Mouse (Mus musculus) G1E-ER4 (cell line): ENCODE data around the gene Csmd2. TPM values are rescaled to one million over a fixed set of nuclear protein-coding genes. Genes with fewer than 3 reads are reported as not detected.

Experiments used
- GATA1 ChIP-seq: IDR thresholded peaks from one replicate; pipeline ENCODE4 v1.8.0; 2012; ENCODE audit warnings: low read length, inconsistent platforms
- polyA plus RNA-seq: library from polyadenylated mRNA; stranded (reverse); fragments of >175 nt; gene quantifications from 2 replicates; pipeline ENCODE4 v1.2.3, GENCODE M21; 2012

Gene Csmd2
- polyA plus RNA-seq, 1 experiment: not detected

DNA sequence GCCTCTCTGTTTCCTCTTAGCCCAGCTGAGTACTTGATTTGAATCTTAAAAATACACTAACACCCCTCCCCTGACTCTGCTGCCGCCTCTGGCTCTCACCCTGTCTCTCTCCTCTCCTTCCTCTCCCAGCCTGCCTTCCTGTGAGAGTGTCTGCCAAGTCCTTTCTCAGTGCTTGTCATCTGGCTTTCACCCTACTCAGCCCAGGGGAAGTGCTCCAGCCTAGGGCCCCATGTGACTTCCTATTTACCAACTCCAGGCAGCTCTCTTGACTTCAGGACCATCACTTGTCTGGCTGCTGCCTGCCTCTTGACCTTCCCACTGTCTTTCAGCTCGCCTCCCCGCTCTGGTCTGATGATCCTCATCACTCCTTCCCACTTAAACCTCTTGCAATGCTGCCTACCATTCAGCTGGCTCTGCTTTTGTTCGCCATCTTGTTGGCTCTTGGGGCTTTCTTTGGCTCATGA, 15.0 kb downstream of the Csmd2 start:
- TF ChIP-seq GATA1: no peak

DNA sequence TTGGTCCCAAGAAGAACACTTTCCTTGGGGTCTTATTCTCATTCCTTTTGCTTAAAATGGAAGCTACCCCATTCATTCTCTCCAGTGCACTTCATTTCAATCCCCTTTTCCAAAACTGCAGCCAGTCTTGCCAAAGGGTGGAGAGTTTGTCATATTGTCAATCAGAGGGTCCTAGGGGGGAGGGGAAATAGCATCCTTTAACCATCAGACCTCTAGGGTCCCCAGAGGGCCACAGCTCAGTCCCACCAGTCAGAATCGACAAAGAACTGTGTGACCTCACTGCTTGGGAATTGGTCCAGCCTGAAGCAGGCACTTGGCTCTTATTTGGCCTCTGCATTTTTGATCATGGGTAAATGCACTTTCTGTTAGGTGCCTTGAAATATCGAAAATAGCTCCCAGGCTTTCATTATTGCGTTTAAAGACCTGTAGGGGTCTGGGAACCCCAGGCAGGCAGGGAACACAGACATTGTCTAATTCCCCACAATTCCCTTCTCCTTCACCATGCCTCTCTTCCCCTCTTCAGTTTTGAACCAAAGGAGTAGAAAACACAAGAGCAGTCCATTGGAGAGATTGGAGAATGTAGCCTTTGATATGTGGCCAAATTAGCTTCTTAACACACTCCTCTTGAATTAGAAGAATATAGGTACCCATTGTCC, 17.3 kb downstream of the Csmd2 start:
- no peak for TF ChIP-seq GATA1

DNA sequence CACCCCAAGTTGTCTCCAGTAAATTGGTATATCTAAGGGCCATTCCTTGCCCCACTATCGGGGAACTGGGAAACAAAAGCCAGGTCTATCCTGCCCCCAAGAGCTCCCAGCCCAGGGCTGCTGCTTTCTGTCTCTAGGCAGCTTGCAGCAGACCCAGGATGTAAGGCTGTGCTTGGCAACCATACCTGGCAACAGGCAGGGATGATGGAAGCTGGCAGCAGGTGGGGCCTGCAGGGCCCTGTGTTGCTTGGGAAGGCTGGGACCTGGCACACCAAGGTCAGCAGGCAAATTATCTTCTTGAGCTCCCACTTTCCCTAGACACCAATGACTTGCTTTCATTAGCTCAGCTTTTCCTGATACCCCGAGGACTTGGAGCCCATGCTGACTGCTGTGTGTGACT, 31.8 kb downstream of the Csmd2 start:
- no peak for TF ChIP-seq GATA1

DNA sequence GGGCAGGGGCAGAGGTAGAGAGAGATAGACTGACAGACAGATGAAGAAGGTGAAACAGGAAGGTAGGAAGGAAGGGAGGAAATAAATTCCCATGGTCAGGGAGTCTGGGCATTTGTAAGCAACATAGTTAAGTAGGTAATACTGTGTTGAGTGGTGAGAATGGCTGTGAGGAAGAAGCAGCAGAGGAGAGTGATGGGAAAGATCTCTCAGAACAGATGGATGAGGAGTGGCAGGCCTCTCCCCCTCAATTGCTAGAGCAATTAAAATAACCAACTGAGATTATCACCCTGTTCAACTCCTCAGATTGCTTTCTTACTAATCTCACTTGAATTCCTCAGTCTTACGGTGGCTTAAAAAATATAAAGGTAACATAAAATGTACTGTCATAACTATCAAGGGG, 40.6 kb downstream of the Csmd2 start:
- TF ChIP-seq GATA1: no peak

DNA sequence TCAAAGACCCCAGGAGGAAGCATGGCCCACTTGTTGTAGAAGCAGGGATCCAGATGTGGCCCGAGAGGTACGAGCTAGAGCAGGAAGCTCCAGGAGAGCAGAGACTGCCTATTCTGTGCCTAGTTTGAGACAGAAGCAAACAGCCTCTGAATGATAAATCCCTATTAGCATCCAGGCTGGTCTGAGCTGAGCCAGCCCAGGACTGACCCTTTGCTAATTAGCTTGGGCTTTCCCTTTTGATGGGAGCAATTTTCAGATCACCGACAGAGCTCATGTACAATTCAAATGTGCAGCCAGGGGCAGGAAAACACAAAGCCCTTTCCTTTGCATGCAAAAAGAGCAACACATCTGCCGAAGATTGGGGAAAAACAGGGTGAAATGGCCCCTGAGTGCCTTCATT, 54.2 kb downstream of the Csmd2 start:
- TF ChIP-seq GATA1: no peak

DNA sequence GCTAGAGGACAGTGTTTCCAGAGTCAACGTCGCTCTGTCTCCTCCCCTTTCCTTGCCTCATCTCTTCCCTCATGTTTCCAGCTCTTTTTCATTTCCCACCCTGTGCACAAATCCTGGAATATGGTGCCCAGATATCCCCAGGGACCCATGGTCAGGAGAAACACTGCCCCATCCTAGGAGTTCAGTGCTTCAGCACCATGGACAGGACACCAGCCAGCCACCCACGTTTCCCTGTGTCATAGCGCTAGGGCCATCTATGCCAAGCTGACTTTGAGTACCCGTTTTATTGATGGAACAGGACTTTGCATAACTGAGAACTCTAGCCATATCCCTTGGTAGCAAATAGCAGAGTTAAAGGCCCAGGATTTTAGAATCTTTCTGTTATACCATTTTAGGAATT, 55.0 kb downstream of the Csmd2 start:
- TF ChIP-seq GATA1: no peak

DNA sequence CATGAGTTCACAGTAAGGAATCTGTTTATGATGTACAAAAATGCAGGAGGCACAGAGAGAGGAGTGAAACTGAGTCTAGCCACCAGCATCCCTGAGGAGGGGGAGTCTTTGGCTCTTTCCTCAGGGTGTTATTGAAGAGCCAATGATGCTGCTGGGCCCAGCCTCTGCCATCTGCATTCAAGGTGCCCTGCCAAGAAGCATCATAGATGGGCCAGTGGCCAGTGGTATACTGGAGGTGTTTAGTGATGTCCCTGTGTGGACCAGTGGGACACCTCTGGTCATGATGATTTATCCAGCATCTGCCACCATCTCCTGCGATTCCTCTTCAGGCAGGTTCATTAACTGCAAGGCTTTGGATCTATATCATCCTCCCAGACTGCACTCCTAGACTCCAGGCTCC, 61.1 kb downstream of the Csmd2 start:
- TF ChIP-seq GATA1: no peak

DNA sequence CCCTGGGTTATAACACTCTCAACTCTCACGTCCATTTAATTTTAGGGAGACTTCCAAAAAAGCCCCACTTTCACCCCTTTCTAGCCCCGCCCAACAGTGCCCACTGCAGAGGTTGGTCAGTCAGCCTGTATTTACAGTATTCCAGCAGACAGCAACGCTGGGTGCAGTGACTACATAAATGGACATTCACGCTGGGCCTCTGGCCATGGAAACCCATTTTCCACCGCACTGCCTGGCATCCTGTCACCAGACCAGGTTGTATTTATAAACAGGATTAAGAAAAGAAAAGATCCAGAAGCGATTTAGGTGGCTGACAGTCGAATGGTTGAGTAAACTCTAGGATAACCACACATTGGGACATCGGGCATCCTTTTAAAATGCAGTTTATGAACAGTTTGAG, 65.0 kb downstream of the Csmd2 start:
- no peak for TF ChIP-seq GATA1

DNA sequence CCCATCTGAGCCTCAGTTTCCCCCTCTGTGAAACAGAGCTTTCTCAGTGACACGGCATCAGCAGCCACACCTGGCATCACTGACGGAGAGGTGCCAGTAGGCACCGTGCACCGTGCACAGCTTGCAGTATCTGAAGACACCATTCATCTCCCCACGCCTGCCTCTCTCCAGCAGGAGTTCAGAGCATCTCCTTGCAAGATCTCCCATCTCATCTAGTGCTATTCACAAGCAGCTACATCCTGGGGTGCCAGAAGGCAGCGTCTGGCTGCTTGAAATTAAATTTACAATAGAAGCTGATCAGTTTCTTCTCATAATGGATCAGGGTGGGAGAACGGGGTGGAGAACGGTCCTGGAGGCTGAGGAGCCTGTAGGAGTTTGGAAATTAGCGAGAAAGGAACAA, 79.5 kb downstream of the Csmd2 start:
- no peak for TF ChIP-seq GATA1

DNA sequence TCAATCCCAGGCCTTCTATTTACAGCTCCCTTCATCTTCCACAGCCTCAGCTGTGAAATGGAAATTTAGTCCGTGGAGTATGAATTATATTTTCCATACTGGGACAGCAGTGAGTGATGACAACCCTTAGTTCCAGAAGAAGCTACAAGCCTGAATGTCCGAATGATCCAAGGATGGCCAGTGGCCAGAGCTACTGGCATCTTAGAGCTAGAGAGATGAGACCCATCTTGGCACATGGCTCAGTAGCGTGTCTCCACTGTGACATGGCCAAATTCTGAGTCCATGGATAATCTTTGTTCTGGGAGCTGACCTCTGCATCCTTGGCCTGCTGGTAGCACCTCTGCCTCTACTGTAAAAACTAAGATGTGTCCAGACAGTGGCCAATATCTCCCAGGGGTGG, 96.8 kb downstream of the Csmd2 start:
- TF ChIP-seq GATA1: no peak

DNA sequence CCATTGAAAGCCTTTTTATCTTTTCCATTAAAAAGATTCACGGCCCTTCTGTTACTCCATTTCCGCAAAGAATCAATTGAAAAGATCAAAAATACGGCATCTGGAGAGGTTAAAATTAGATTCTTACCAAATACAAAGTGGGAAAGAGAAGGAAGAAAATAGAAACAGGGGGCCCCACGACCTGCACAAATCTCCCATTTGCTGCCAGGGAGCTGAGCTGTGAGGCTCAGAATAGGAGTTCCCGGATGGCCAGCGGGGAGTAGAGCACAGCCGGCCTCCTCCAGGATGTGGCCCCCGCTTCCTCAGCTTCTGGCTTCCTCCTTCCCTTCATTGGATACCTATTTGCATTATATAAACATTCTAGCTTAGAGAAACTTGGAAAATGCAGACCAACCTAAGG, 97.4 kb downstream of the Csmd2 start:
- TF ChIP-seq GATA1: no peak

DNA sequence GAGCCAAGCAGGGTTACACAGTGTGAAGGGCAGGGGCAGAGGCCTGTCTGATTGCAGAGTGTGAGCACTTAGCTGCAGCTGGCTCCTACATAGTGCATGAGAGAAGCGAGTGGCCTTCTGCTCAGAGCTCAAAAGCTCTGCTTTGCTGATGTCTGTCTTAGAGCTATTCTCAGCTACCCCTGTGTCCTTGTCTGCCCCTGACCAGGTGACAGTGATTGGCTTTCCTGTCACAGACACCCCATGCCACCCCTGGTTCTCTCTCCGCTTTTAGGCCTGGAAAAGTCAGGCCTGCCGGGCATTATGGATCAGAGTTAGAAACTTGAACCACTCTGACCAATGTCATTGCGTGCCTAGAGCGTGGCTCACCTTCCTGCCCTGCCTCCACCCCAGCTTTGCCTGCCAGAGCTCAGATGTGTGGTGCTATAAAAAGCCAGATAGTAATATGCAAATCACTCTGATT, 99.5 kb downstream of the Csmd2 start:
- TF ChIP-seq GATA1: no peak

DNA sequence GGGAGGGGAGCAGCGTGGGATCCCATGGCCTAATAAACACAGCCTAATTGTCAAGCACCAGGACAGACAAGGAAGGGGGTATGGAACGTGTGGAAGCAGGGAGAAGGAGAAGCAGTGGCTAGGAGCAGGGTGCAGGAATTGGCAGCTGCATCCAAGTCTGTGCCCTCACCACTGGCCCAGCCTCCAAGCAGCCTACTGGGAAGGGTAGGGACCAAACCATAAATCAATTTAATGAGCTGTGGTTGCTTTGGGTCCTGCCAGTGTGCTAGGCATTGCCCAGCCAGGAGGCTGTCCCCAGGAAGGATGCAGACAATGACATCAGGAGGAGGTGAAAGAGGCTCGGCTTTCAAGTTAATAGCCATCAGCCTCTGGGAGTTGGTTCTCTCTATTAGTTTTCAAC, 100.0 kb downstream of the Csmd2 start:
- no peak for TF ChIP-seq GATA1

DNA sequence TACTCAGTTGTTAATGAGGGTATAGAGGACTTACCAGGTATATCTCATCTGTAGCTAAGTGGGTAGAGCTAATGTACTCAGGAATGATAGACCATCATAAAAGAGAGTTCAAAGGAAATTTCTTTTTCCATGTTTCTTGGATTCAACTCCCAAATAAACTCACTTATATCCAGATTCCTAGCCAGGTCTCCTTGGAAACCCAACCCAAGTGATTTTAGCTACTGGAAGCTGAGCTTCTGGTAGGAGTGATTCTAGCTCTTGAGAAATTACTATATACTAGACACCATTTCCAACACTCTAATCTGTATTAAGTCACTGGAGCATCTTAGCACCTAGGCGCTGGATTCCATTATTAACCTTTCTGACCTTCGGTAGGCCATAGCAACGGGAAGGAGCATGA, 100.6 kb downstream of the Csmd2 start:
- no peak for TF ChIP-seq GATA1

DNA sequence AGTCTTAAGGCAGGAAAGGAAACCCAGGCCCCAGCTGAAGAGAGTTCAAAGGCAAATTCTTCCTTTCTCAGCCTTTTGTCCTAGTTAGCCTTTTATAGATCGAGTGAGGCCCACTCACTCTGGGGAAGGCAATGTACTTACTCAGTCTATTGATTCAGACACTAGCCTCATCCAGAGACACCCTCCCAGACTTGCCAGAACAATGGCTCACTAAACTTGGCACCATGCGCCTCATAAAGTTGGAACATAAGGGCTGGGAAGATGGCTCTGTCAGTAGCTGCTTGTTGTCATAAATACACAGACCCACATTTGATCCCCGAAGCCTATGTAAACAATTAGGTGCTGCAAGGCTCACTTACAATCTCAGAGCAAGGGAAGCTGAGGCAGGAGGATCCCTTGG, 104.3 kb downstream of the Csmd2 start:
- no peak for TF ChIP-seq GATA1

DNA sequence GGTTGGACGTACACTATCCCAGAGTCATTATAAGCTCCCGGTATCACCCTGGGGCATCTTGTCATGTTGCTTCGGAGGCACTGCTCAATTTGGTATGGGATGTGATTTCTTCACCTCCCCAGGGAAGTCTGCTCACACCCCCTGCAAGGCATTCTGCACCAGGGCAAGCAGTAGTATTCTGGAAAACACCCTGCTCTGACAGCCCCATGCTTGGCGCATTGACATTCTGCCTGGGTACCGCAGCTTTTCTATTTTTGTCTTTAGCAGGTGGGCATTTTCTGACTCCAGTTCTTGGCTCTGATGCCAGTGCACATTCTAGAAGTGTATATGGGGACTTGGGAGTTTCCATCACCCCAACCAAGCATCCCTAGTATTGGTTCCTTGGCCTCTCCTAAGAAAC, 111.9 kb downstream of the Csmd2 start:
- no peak for TF ChIP-seq GATA1

DNA sequence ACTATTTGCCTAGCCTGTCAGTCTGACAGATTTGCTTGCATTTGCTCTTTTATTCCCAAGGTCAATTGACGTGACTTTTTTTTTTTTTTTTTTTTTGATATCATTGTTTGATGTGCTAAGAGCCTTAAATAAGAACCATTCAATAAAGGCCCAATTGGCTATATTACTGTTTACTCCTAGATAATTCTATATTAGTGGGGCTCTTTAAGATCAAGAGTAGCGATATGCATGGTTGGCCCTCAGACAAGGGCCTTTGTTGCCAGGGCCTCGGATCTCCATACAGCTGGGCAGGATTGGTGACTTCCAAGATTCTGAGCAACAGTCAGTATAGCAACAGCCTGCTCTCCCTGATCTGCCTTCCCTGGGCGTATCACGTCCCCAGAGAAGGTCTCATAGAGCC, 112.9 kb downstream of the Csmd2 start:
- no peak for TF ChIP-seq GATA1

DNA sequence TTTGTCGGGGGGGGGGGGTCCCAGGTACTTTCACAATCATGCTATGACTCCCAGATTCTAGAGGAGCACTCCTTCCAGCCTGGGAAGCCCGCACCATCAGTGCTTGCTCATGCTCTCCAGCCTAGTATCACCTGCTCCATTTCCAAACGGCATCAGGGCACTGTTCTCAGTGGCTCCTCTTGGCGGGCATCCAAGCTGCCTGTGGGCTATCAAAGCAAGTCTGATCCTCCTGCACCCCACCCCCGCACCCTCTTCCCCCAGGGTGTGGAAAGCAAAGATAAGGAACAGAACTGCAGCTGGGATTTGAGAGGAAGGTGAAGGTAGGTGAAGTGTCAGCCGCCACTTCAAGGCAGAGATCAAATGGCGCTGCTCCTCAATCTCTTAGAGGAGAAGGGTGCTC, 128.7 kb downstream of the Csmd2 start:
- no peak for TF ChIP-seq GATA1
